Mouse (Mus musculus) midbrain, postnatal 0 days (tissue): Measurements from ENCODE around the gene Slc10a7. TPM values are rescaled to one million over a fixed set of nuclear protein-coding genes. Genes with fewer than 3 reads are reported as not detected.
"Not testable (repeated sequence)": the region's sequence is repeated elsewhere in the genome, so short reads cannot be mapped to it uniquely, and the experiment has no call there.

Experiments
- ATAC-seq: fragments of 200-750 bp; cut with Nextera tagmentation; 2 replicates; pipeline ENCODE4 v1.8.0; 2017; ENCODE audit warnings: moderate number of reproducible peaks, mild to moderate bottlenecking, moderate TSS enrichment, moderate library complexity; ENCODE audit not compliant: low FRiP score
- DNase-seq: peaks from one replicate; pipeline ENCODE4 v3.0.0-alpha.2; 2015; ENCODE audit warnings: low spot score
- H3K27ac ChIP-seq: fragments of 300-500 bp; sonication (generic); 2 replicates; pipeline ENCODE4 v1.5.1; 2014; ENCODE audit warnings: low read depth, mild to moderate bottlenecking, low read length, mixed read lengths
- H3K27me3 ChIP-seq: fragments of 300-500 bp; sonication (generic); 2 replicates; pipeline ENCODE4 v1.6.1; 2014; ENCODE audit warnings: low read length, control low read depth, mixed read lengths; ENCODE audit not compliant: insufficient read depth
- H3K36me3 ChIP-seq: fragments of 300-500 bp; sonication (generic); 2 replicates; pipeline ENCODE4 v1.6.1; 2014; ENCODE audit warnings: low read length, control low read depth, mixed read lengths; ENCODE audit not compliant: insufficient read depth
- H3K4me1 ChIP-seq: fragments of 300-500 bp; sonication (generic); 2 replicates; pipeline ENCODE4 v1.6.1; 2014; ENCODE audit warnings: mild to moderate bottlenecking, control low read depth, antibody characterized with exemption, low read length, mixed read lengths; ENCODE audit not compliant: insufficient read depth
- H3K4me2 ChIP-seq: fragments of 300-500 bp; sonication (generic); 2 replicates; pipeline ENCODE4 v1.6.1; 2014; ENCODE audit warnings: low read depth, mild to moderate bottlenecking, low read length, mixed read lengths; ENCODE audit not compliant: poor library complexity, severe bottlenecking
- H3K4me3 ChIP-seq: fragments of 300-500 bp; sonication (generic); 2 replicates; pipeline ENCODE4 v1.5.1; 2014; ENCODE audit warnings: low read depth, mild to moderate bottlenecking, low read length, moderate library complexity
- H3K9ac ChIP-seq: fragments of 300-500 bp; sonication (generic); replicated peaks from 2 replicates; pipeline ENCODE4 v1.6.1; 2014; ENCODE audit warnings: mild to moderate bottlenecking, low read length, moderate library complexity, mixed read lengths; ENCODE audit not compliant: poor library complexity, severe bottlenecking
- H3K9me3 ChIP-seq: fragments of 300-500 bp; sonication (generic); 2 replicates; pipeline ENCODE4 v1.6.1; 2016; ENCODE audit warnings: low read length, control low read depth
- CTCF ChIP-seq: IDR thresholded peaks from 2 replicates; pipeline ENCODE4 v1.5.1; 2016; ENCODE audit warnings: antibody characterized with exemption, mild to moderate bottlenecking
- WGBS: fragments of 180-500 bp; shearing (Covaris S2); extraction: QIAGEN DNeasy Blood & Tissue Kit; methylation state at CpG from one replicate; pipeline ENCODE4 v1.1.7; 2014; 5-methylcytosine and 5-hydroxymethylcytosine counted together
- polyA plus RNA-seq: library from polyadenylated mRNA; unstranded; fragments of >200 nt; fragmentation: Nextera tagmentation; extraction: Ambion mirVana; gene quantifications from 2 replicates; pipeline ENCODE4 v1.2.1, GENCODE M21; 2015
- total RNA-seq: library from RNA; depleted of rRNA; stranded (reverse); fragments of >200 nt; gene quantifications from 2 replicates; pipeline ENCODE4 v1.2.3, GENCODE M21; 2014

Slc10a7 gene
- total and polyA plus RNA-seq, 2 experiments from 2014 or later: 7.7 to 14.9 TPM

GRCm38 (mm10) chr8:78514706-78515105 is 5.6 kb downstream of the Slc10a7 start:
- 87% methylated on average over 1 of the region's 1 CpGs for WGBS
- Histone ChIP-seq H3K36me3 (no peaks in the 10 kb centered on the region), H3K27ac (no peak overlapping the region), H3K4me2 (no peak overlapping the region), H3K4me3 (no peak overlapping the region), H3K9me3 (no peaks in the 10 kb centered on the region), H3K27me3 (no peaks in the 10 kb centered on the region), H3K9ac (no peak overlapping the region), H3K4me1 (no peaks in the 10 kb centered on the region)
- DNase-seq (no peak), ATAC-seq (no peak)
- no peak for TF ChIP-seq CTCF

GRCm38 (mm10) chr8:78515132-78515531 is 6.0 kb downstream of the Slc10a7 start:
- whole genome bisulfite sequencing: 92% methylated on average over 3 of the region's 3 CpGs
- Histone ChIP-seq H3K4me1 (no peaks in the 10 kb centered on the region), H3K27me3 (no peaks in the 10 kb centered on the region), H3K4me3 (no peak overlapping the region), H3K27ac (no peak overlapping the region), H3K9ac (no peak overlapping the region), H3K36me3 (no peaks in the 10 kb centered on the region), H3K4me2 (no peak overlapping the region), H3K9me3 (no peaks in the 10 kb centered on the region)
- TF ChIP-seq CTCF: no peak
- ATAC-seq (no peak), DNase-seq (no peak)

GRCm38 (mm10) chr8:78533981-78534380 is 24.8 kb downstream of the Slc10a7 start:
- ATAC-seq (no peak), DNase-seq (no peak)
- H3K4me1 ChIP-seq: no peaks in the 10 kb centered on the region
- H3K27me3 ChIP-seq: no peaks in the 10 kb centered on the region
- no peak overlapping the region for H3K9ac ChIP-seq
- 89% methylated on average over 6 of the region's 6 CpGs for WGBS
- no peak overlapping the region for H3K4me3 ChIP-seq
- H3K27ac ChIP-seq: no peak overlapping the region
- no peak overlapping the region for H3K4me2 ChIP-seq
- no peaks in the 10 kb centered on the region for H3K9me3 ChIP-seq
- no peak for TF ChIP-seq CTCF
- H3K36me3 ChIP-seq: peaks cover 10% of the 10 kb centered on the region; the same call in 1 of the 2 replicates

- H3K4me1 ChIP-seq: no peaks in the 10 kb centered on the region
- H3K9ac ChIP-seq: no peak overlapping the region
- TF ChIP-seq CTCF: no peak
- no peaks in the 10 kb centered on the region for H3K27me3 ChIP-seq
- H3K9me3 ChIP-seq: no peaks in the 10 kb centered on the region
- DNase-seq: no peak
- 78% methylated on average over 5 of the region's 5 CpGs for WGBS
- no peak overlapping the region for H3K4me3 ChIP-seq
- no peak overlapping the region for H3K27ac ChIP-seq
- no peak overlapping the region for H3K4me2 ChIP-seq
- no peak for ATAC-seq
- peaks cover 10% of the 10 kb centered on the region; the same call in 1 of the 2 replicates for H3K36me3 ChIP-seq
These were observed 27.6 kb downstream of the Slc10a7 start for GRCm38 (mm10) chr8:78536716-78537115.

- H3K4me3 ChIP-seq: no peak overlapping the region
- TF ChIP-seq CTCF: no peak
- DNase-seq (no peak), ATAC-seq (no peak)
- no peaks in the 10 kb centered on the region for H3K27me3 ChIP-seq
- no peak overlapping the region for H3K27ac ChIP-seq
- no peak overlapping the region for H3K4me2 ChIP-seq
- H3K36me3 ChIP-seq: 0 out of 2 replicates have a peak, but pooled peaks cover 4% of the 10 kb centered on the region
- WGBS: 92% methylated on average over 3 of the region's 3 CpGs
- no peak overlapping the region for H3K9ac ChIP-seq
- no peaks in the 10 kb centered on the region for H3K9me3 ChIP-seq
- no peaks in the 10 kb centered on the region for H3K4me1 ChIP-seq
These were observed 28.6 kb downstream of the Slc10a7 start for GRCm38 (mm10) chr8:78537795-78538194.

GRCm38 (mm10) chr8:78542670-78543069 is 33.5 kb downstream of the Slc10a7 start:
- H3K4me2 ChIP-seq, H3K27ac ChIP-seq, ATAC-seq, H3K36me3 ChIP-seq, H3K9me3 ChIP-seq, H3K4me1 ChIP-seq, H3K9ac ChIP-seq, H3K27me3 ChIP-seq, H3K4me3 ChIP-seq, DNase-seq: not testable (repeated sequence)
- 96% methylated on average over 4 of the region's 6 CpGs for whole genome bisulfite sequencing
